Mouse (Mus musculus) left cerebral cortex, postnatal 36 days (tissue): ENCODE results near the gene Mzt1. TPM values are rescaled to one million over a fixed set of nuclear protein-coding genes. Genes with fewer than 3 reads are reported as not detected.
A peak's percentile ranks its signal among the peaks of the same experiment; 100 is the strongest.
"Not testable (repeated sequence)": the region's sequence is repeated elsewhere in the genome, so short reads cannot be mapped to it uniquely, and the experiment has no call there.

ENCODE experiments used
- DNase-seq, 2 experiments: peaks; one replicate each; pipeline ENCODE4 v3.0.0; 2021 to 2022; ENCODE audit warnings: low spot score in 2 of 2, mixed read lengths in 1 of 2
- intact Hi-C: fragments of 180-260 bp; cut with DNase I; formaldehyde crosslinking; loops from one replicate; pipeline ENCODE4 v1.15.1; 2025
- total RNA-seq, 2 experiments: library from RNA; stranded (reverse); gene quantifications; 2 replicates each; pipeline ENCODE4 v1.2.3; 2021

Mzt1 gene
- total RNA-seq: 10 to 100 TPM; 64.9 to 70.0 TPM

DNA sequence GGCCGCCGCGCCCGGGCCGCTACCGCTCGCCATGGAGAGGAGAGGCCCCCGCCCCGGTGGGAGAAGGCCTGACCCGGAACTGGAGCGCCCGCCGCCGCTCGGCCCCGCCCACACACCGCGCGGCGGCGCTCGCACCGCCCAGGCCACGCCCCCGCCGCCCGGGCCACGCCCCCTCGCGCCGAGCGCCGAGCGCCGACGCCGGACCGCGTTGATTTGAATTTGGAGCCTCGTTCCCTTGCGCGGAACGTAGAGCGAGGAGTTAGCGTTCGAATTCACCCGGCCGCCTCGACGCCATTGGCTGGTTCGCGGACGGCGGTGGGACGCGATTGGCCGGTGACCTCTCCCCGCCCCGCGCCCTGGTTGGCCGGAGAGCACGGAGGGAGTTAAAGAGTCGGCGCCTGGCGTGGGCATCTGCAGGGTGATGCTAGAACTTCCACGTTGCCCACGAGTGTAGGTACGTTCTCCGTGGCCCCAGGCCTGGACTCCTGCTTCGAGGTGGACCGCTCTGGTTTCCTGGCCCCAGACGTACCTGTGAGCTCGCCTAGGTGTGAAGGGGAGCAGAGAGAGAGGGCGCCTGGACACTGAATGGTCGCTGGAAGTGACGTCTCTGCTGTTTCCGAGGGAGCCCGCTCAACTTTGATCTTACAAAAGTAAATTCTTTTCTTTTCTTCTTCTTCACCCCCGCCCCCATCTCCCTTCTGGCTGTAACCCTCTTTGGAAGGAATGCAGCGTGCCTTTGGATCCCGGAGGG, at the start of gene Mzt1, which contains the start of gene Bora:
Mzt1 (minus strand) TSS at position 104 of the 751 bp plus-strand sequence.
Bora (plus strand) TSS at position 192 of the 751 bp plus-strand sequence.
- intact Hi-C loops: no loop called here
- DNase-seq: peak; percentile 91 to 94

DNA sequence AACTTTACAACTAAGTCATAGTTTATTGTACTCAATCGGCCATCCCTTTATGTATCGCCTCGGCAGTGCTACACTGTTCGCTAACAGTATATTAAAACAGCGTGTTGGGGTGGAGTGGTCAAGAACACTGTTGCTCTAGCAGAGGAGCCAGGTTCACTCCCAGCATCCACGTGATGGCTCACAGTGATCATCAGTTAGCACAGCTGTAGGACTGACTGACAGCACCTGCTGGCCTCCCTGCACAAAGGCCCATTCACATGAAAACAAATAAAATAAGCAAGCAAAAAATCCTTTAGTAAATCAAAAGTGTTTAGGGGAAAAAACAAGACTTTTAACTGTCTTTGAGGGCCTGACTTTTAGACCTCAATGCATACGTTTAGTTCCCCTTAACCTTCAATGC, 43.0 kb upstream of the Mzt1 start:
- intact Hi-C loops: no loop called here
- no peak for DNase-seq

DNA sequence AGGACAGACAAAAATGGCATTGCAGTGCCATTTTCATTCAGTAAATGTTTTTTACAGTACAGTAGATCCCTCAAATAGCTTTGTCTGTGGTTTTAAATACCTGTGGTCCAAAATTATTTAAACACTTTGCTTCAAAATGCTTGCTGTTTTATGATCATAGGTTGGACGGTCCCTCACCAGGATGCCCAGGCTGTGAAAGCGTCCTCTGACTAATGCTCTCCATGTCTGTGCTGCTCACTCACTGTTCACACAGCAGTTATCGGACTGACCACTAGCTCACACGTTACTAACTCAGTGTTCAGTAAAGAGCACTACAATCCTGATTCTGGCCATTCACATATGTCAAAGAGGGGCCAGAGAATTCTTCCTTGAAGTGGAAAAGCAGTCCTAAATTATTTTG, 25.2 kb upstream of the Mzt1 start:
- intact Hi-C loops: no loop called here
- DNase-seq: no peak

DNA sequence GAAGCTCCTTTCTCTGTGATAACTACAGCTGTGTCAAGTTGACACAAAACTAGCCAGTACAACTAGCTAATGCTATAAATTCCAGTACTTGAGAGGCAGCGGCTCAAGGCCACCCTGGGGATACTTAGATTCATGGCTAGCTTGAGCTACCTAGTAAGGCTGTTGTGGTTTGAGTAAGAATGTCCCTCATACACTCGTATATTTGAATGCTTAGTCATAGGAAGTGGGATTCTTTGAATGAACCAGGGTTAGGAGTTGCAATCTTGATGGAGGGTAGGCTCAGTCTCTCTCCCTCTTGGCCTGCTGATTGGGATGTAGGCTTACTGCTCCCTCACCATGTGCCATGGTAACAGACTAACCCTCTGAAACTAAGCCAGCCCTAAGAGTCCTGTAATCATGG, 17.2 kb upstream of the Mzt1 start:
- intact Hi-C loops: no loop called here
- no peak for DNase-seq

DNA sequence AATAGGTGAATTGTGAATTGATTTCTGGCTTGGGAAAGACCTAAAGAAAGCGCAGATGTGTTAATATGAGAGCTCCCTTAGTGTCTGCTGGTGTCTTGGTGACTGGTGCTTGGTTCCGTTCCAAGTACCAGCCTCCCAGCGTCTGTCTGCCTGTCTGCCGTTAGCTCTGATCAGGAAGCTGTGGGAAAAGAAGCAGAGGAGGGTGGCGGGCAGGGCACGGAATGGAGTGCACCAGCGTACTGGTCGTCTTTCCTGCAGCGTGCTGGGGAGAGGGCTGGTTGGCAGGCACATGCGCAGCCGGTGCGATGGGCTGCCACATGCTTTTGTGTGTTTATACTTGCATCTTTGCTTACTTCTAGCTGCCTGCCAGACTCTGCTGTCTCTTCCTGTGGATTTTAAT, 14.7 kb upstream of the Mzt1 start:
- peak in 1 of 2 experiments; percentile 18 for DNase-seq
- intact Hi-C loops: no loop called here

DNA sequence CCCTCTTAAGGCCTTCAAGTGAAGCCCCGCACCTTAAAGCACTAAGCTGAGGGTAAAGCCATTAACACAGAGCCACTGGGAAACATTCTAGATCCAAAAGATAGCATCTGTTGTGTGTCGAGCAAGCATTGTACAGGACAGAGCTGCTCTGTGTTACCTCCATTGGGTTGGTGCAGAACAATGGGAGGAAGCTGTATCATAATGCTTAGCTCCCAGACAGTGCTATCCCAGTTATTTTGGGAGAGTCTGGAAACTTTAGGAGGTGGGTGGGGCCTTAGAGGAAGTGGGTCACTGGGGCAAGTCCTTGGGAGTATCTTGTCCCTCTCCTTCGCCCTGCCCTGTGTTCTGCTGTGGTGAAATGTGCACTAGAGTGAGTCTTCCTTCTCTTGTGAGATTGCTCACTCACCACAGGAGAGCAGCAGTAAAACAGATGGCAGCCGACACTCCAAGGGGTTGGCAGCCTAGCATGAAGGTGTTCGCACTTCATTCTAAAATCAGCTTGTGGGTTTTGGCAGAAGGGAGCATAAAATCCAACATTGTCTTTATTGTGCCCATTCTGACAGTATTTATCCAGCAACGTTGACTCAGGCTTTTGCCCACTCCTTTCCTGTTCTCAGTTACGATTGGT, 13.1 kb upstream of the Mzt1 start:
- peak; percentile 21 to 52 for DNase-seq
- intact Hi-C loops: no loop called here

DNA sequence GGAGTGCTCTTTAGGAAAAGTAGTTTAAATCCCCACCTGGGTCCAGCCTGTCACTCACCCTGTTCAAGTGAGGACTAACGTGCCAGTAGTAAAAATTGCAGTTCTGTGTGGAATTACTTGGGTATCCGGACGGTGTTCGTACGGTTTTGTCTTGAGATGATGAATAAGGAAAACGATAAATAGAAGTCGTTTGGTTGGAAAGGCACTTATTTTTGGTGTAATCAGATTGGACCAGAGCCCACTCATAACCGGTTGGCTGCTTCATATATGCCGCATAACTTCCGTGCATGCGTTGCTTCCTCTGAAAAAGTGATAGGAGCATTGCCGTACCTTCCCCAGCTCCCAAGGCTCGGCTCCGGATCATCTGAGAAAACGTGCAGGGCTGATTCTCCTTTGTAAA, 848 bp upstream of the Mzt1 start:
- DNase-seq: no peak
- intact Hi-C loops: no loop called here

DNA sequence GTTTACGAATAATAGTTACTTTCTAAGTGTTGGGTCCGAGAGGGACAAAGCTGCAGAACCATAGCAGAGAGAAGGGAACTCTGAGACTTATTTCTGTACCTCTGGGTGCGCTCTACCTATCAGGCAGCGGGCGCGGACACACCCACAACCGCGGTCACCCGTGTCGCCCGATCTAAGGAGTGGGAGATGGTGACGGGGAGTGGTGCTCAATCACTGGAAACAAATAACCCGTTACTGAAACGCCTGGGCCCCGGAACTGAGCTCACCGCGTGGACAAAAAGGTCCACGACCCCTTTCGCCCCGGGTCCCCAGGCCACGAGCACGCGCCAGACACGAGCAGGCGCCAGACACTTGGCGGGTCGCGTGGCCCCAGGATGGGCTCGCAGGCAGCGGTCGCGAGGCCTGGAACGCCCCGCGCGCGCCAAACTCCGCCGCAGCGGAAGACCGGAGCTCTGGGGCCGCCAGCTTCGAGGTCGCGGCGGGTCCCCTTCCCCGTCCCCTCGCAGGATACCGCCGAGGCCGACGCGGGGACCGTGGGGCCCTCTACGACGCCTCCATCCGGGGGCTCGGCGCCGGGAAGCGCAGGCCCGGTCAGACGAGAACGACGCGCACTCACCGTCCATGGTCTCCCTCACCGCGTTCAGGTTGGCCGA, 430 bp downstream of the Mzt1 start:
- intact Hi-C loops: no loop called here
- DNase-seq: no peak

DNA sequence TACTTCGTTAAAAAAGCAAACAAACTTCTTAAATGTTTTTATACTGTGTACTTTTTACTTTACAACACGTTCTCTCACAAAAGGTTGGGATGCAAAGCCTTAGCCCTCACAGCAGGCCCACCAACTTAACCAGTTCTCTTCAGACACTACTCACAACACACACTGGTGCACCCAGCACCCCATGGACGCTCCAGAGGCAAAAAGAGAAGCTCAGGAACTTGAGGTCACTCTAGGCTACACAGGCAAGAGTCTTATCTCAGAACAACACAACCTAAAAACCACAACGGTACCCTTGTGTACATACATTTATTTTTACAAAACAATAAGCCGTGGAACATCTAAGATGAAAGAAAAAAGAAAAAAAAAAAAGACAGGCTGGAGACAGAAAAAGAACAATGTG, 1.2 kb downstream of the Mzt1 start:
- intact Hi-C loops: no loop called here
- DNase-seq: no peak

DNA sequence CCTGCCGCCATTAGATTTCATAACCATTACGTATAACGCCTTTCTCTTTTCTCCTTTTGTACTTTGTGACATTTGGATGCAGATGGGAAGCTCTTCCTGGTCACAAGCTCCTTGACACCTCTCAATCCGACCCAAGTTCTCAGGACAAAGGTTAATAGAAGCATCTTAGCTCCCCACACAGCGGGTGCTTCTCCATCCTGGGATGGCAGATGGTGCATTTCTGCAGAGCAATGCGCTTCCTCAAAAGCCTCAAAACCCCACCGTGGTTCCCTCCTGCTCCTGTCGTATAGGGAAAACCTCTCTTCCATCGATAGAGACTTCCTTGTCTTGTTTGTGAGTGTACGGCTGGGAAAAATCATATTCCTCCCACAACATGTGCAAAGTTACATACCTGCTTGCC, 1.8 kb downstream of the Mzt1 start:
- DNase-seq: no peak
- intact Hi-C loops: no loop called here

DNA sequence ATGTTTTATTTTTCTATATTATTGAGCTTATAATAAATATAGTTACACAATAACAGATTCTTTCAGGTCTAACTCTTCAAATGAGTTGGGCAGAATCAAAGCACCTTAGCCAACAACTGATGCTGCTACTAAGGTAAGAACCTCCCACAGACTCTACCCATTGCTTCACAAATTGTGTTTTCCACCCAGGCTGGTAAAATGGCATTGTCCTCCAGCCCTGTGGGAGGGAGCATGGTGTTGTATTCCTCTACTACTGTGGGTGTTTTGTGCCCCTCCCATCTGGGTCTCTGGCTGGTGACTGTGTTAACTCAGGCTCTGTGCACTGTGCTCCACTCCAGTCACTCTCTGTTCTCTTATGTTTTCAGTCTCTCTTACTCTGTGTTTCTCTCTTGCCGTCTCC, 2.4 kb downstream of the Mzt1 start:
- intact Hi-C loops: no loop called here
- no peak for DNase-seq

DNA sequence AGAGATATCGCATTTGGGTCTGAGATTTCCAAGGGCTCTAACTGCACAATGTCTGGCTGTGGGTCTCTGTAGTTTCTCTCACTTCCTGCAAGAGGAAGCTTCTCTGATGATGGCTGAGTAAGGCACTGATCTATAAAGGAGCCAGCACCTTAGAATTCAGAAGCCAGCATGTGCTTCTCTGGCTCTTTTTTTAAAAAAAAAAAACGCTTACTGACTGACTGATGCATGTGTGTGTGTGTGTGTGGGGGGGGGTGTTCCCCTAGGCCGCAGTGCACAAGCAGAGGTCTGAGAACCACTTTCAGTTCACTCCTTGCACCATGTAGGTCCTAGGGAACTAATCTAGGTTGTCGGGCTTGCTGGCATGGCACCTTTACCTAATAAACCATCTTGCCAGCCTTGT, 4.5 kb downstream of the Mzt1 start:
- intact Hi-C loops: no loop called here
- no peak for DNase-seq

DNA sequence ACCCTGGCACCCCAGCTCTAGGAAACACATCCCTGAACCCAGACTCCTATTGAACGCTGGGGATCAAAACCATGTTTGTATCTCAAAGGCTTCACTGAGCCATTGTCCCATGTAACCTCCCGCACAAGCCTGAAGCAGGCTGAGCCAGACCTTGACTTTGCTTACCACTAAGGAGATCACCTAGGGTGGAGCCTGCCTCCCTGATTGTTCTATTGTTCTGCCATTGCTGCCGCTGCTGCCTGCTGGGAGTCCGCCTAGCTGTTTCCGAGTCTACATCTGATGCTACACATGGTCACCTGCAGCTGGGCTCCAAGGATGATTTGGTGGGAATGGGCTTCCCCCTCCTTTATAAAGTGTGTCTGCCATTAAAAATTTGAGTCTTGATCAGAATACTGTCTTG, 6.6 kb downstream of the Mzt1 start:
- intact Hi-C loops, DNase-seq: not testable (repeated sequence)

DNA sequence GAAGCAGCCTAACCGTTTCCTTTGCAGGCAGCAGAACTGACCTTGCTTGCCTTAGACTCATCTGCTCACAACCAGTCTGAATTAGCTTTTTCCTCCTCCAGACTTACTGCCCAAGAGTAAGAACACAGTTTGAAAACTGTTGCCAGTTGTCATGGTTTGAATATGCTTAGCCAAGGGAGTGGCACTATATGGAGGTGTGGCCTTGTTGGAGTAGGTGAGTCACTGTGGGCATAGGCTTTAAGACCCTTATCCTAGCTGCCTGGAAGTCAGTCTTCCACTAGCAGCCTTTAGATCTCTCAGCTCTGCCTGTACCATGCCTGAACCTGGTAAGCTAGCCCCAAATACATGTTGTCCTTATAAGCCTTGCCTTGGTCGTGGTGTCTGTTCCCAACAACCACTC, 8.2 kb downstream of the Mzt1 start:
- intact Hi-C loops: no loop called here
- no peak for DNase-seq

DNA sequence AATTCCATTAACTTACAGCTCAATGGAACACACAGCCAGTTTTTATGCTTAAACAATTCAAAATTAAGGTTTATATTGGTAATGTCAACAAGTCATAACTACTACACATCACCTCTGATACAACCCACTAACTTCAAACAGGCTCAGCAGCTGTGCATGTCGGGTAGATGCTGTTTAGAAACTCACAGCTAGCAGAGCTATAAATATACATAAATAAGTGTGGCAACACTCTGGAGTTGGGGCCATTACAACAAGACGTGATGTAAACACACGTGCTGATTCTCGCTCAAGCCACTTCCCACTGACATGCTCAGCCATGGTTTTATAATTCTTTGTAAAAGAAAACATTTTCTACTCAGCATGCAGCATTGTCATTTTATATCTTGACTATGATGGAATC, 9.9 kb downstream of the Mzt1 start:
- intact Hi-C loops: no loop called here
- no peak for DNase-seq

DNA sequence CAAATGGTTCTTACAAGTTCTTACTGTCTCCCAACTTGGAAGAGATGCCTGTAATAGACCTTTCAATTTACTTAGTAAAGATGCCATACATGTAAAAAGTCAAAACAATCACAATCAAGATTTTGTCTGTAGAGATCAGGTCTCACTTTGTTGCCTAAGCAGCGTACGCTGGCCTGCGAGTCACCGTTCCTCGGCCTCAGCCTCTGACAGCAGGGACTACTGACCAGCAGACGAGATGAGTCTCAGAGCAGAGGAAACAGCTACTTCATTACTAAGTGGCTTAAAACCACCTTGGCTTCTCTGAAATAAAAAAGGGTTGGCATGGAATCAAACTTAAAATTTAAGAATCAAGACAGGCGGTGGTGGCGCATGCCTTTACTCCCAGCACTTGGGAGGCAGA, 11.1 kb downstream of the Mzt1 start:
- DNase-seq, intact Hi-C loops: not testable (repeated sequence)

DNA sequence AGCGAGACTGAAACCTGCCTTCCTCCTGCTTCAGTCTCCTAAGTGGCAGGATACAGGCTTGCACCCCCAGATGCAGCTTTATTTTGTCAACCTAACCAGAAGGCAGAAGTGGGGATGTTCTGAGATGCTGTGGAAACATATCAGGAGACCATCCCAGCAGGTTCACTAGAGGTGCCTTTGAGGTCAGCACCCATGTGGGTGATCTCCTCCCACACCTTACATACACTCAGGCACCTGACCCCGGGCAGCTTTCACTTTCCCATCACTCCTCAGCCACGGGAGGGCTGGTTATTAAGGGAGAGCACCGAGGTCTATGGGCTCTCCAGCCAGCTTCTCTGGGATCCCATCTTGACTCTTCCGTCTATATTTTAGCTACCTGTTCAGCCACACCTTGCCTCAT, 13.3 kb downstream of the Mzt1 start:
- intact Hi-C loops: no loop called here
- no peak for DNase-seq

DNA sequence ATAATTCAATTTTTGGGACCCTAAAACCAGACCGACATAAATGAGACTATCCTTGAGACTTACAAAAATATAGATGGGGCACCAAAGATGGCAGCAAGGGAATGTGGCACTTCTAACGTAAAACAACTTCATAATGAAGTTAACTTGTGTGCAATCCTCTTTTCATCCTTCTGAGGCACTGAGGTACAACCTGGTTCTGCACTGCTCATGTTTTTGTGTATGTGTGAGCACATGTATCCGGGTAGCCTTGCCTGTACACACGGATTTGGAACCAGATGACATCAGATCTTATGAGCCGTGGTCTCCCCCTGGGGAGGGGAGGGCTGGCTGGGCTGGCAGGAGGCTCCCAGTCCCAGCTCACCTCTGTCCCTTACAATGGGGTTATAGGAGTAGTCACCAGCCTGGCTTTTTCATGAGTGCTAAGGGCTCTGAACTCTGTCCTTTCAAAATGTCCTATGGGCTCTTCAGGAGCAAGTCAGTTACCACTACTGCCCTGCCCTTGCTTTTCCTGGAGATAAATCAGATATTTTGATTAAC, 14.5 kb downstream of the Mzt1 start:
- DNase-seq: no peak
- intact Hi-C loops: no loop called here

DNA sequence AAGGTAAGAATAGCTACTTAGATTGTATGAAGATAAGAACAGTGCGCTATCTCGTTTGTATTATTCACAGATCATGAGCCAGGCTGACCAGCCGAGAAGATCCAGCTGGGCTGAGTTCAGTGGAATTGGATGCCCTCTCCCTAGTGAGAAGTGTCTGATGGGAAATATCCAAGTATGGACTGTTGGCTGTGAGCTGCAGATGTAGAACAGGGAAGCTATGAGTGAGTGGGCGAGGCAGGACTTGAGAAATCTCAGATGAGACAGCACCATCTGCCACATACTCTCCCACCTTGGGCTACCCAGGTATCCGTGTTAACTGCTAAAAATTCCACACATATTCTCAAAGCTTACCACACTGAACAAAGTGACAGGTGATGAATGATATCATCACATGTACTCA, 15.9 kb downstream of the Mzt1 start:
- no peak for DNase-seq
- intact Hi-C loops: no loop called here

DNA sequence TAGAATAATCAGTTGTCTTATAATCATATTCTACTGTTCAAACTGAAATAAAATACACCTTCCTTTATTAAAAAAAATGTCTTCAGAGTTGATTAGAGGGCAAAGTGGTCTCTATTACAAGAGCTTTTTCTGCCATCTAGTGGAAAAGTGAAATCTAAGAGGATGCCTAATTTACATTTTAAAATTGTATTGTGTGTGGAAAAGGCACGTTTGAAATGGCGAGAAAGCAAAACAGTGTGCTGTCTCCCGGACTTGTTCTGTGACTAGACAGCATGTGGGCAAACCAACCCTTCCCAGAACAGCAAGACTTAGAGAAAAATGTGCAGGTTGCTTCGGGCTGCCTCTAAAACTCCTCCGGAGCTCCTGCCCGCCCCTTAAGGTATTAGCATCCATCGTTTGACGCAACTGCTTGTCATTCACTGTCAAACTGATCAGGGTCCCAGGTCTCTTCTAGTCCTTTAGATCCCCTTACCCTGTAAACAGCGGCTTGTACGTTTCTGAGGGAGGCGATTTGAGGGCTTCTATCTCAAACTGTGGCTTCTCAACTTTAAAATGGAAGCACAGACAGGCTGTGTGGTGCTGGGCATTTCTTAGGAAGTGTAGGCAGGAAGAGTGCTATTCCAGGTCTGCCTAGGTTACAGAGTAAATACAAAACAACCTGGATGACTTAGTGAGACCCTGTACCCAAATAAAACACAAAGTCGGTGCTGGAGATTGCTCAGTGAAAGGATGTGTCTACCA, 23.4 kb downstream of the Mzt1 start:
- no peak for DNase-seq
- intact Hi-C loops: loop anchor here (5.0 kb wide), 1 partner anchor 1690 kb away; no protein-coding TSS in a partner anchor
